Mouse (Mus musculus): ENCODE data around the gene Ptprt.
"Not testable (repeated sequence)": the region's sequence is repeated elsewhere in the genome, so short reads cannot be mapped to it uniquely, and the experiment has no call there.

Ptprt gene

GRCm38 (mm10) chr2:162197316-162197715 lies 463.6 kb downstream of the Ptprt start:
- DNase-seq (ENCODE audit: low spot score), result no peak

DNA sequence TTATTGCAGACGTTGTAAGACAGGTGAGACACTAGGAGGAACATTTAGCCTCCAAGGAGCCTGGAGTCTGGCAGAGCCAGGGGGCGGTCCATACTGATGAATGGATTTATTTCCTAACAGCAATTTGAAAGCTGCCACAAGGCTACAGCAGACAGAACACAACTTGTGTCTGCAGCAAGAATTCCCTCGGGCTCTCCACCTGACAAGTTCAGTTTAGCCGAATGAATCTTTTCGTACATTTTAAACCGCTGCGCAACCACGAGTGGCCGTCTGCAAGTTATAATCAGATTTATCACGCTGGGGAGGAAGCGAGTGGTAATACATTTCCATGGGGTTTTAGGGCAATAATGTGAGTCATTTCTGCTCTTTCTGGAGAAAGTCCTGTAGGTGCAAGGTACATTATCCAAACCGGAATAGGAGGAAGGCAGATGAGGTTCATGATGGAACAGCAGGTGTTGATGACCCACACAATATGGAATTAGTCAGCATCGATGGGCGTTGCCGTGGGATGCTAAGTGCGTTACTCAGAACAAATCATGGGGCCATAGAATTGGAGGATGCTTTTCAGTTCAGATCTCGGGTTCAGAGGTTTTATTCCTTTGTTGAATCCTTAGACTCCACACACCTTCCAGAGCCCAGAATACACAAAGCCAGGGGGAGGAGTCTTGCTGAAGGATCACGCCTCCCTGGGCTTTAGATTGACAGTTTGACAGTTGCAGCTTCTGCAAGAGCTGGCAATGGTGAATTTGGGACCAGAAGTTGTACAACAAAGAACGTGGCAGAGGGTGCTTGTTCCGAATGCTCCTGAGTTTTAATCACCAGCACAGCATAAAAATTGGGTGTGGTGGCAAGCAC lies 478.1 kb downstream of the Ptprt start:
- DNase-seq (ENCODE audit: low spot score), result no peak

DNA sequence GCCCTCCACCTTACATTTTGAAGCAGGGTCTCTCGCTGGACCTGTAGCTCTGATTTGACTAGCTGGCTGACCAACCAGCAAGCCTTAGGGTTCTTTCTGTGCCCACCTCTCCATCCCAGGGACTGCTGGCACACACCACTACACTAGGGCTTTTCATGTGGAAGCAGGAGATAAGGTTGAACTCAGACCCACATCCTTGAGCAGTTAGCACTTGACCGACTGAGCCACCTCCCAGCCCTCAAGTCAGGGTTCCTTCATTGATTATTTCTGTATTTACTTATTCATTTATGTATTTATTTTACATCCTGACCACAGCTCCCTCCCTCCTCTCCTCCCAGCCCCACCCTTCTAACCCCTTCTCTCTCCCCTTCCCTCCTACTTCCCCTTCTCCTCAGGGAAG lies 479.1 kb downstream of the Ptprt start:
- DNase-seq (ENCODE audit: low spot score), result no peak

DNA sequence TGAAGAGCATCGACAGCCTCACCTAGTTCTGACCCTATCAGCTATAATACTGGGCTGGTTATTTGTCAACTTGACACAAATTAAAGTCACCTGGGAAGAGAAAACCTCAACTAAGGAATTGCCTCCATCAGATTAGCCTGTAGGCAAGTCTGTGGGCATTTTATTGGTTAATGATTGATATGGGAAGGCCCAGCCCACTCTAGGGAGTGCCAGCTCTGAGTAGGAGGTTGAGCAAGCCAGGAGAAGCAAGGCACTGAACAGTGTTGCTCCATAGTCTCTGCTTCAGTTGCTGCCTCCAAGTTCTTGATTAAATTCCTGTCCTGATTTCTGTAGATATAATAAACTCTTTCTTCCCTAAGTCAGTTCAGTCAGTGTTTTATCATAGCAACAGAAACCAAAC lies 488.4 kb downstream of the Ptprt start:
- no peak for DNase-seq (ENCODE audit: low spot score)

DNA sequence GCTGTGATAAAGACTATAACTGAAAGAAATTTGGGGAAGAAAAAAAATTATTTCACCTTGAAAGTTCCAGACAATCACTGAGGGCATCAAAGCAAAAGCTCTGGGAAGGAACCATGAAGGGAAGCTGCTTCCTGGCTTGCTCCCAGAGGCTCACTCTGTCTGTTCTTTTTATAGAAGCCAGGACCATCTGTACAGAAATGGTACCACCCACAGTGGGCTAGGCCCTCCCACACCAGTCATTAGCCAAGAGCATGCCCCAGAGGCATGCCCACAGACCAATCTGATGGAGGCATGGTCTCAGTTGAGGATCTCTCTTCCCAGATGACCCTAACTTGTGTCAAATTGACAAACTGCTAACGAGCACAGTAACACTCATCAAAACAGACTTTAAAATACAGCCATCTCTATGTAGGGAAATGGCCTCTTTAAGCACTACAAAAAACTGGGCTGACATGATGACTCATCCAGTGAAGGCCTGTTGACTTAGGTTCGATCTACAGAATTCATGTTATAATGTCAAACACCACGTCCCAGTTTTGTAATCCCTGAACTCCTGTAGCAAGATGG lies 519.0 kb downstream of the Ptprt start:
- DNase-seq (ENCODE audit: low spot score), result no peak

- DNase-seq (ENCODE audit: low spot score), result not testable (repeated sequence)
Observed at GRCm38 (mm10) chr2:162136176-162136575, 524.8 kb downstream of the Ptprt start.

DNA sequence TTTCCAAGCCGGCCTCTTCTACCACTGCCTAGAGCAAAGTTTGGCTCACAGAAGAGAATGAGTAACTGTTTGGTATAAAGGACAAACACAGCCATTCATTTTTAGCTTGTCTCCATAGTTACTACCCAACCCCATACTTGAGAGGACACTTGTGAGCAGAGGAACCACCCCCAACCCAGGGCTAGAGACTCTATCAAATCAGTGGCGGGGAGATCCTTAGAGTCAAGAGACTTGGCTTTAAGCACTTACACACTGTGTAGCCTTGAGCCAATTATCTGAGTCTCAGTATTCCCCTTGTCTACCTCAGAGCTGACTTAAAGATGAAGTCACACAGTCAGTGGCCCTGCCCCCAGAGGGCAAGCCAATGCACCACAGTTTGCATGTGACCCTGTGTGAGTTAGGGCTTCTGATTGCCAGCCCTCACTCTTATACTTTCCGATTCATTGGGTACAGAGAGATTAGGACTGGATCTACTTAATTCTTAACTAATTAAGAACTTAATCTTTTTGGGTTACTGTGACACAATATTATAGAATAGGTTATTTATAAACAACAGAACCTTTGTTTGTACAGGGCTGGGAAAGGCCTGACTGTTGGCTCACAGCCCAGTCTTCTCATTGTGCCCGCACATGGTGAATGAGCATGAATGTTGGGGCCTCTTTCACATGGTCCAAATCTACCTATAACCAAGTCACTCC lies 529.2 kb downstream of the Ptprt start:
- DNase-seq (ENCODE audit: low spot score), result no peak

DNA sequence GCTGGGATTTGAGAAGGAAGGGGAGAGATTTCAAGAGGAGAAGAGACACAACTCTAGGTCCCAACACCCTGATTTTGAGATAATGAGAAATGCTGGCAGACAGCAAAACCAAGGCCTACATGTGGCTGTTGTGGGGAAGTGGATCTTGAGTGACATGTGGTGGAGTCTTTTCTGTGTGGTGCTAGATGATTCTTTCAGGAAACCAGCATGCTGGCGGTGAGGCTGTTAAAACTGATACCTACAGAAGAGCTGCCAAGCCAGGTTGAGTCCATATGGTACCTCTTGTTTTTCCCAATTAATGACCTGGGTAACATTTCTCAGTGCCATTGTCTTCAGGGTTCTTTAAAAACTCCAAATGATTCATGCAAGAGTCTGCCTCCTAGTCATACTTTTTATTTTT lies 531.1 kb downstream of the Ptprt start:
- DNase-seq (ENCODE audit: low spot score), result no peak

DNA sequence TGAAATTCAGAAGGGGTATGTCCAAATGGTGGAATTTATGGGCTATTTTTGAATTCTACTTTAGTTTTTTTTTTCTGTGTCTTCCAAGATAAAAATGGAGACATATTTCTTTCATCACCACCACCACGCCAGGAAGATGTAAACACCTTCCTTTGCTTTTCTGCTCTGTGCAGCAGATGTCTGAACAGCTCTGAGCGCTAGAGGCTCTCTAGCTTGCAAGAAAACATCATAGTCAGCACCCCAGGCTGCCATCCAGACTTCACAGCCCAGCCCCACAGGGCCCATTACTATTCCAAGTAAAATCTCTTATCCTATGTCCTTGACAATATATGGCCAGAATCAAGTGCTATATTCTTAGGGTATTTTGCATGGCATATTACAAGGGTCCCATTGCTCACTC lies 542.9 kb downstream of the Ptprt start:
- no peak for DNase-seq (ENCODE audit: low spot score)

- no peak for DNase-seq (ENCODE audit: low spot score)
Observed at GRCm38 (mm10) chr2:162082391-162082790, 578.6 kb downstream of the Ptprt start.

DNA sequence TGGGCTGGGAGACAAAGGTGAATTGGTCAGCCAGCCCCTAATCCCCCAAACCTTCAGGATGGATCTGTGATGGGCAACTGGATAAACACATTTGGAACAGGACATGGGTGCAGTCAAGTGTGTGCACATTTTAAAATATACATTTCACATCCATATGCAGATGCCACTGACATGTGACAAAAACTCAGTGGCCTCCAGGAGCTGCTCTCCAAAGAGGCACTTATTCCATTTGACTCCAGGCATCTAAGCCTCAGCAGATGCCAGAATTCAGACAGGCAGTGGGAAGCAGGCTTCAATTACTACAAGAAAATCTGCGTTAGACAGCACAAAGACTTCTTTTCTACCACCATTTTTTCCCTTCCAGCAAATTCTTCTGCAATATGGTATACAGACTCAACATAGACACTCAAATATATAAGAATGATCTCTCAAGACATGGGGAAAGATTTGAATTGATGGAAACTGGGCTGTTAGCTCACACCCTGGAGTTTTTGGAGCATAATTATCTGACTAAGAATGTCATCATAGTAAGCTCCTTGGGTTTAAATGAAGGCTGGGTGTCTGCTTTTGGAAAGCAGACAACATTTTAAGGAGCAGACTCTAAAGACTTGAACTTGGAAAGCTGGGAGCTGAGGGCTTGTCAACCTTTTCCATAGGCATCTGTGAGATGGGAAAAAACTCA lies 580.1 kb downstream of the Ptprt start:
- DNase-seq (ENCODE audit: low spot score), result no peak

DNA sequence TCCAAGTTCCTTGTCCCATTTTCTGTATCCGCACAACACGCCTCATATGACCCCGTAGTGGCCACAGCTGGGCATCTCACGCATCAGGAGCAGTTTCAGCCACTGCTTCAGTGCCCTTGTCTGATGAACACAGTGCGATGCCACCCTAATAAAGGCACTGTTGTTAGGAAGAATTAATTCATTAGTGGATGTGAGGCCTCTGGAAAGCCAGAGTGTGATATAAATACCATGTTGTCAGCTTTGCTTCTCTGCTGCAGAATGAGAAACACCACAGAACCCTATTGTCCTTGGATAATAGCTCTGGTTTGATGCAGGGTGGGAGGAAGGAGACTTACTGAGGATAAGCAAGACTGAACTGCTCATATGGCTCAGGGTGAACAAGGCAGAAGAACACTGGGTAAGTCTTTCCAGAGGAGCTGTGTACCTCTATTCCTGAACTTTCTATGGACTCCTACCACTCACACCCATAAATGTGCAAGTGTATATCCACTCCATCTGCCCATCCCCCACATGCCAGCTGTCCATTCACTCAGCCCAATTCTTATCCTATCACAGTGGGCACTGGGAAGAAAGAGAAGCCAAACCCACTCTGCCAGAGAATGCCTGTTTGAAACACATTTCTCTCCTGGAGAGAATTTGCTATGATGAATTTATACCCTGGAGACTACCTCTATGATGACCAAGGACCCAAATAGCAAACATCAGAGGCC lies 582.2 kb downstream of the Ptprt start:
- DNase-seq (ENCODE audit: low spot score), result no peak

DNA sequence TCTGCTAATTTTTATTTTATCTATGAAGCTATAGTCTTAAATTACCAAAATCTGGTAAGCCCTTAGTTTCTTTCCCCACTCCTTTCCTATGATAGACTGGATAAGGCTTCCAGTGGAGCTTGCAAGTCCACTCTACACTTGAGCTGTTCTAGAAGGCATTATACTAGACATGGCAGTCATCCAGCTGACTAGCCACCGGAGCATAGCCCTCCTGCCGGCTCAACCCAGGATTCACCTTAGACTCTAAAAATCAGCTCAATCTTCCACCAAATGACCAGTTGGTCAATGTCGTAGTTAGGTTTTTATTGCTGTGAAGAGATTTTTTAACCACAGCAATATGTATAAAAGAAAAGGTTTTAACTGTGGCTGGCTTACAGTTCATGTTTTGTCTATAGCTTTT lies 608.1 kb downstream of the Ptprt start:
- DNase-seq (ENCODE audit: low spot score), result no peak

DNA sequence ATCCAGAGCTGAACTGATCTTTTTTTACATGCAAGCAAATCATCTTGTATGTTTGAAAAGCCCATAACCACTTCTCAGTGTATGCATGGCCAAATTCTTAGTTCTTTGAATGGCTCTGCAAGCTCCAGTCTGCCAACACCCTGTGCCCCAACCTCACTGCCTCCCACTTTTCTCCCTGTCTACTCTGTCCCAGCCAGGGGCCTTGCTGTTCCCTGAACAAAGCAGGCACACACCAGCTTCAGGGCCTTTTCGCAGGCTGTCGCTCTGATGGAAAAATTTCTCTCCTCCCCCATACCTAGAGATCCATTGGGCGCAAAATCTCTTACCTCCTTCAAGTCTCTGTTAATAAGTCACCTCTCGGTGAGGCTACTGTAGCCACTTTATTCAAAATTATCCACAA lies 610.7 kb downstream of the Ptprt start:
- DNase-seq (ENCODE audit: low spot score), result no peak

DNA sequence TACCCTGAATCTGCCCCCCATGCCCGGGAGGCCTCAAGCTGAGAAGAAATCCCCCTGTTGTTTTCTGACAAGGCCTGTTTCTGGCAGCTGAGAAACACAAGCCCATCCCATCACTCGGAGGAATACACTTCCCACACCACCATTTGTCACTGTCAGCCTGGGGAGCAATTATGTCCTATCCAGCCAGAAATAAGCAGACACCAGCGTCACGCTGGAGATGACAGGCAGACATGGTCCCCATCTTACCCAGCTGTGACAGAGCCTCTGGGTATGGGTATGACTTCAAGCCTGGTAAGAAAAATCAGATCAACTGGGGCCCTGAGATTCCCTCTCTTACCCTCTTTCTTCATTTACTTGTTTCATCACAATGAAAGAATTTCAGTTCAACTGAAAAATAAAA lies 625.3 kb downstream of the Ptprt start:
- DNase-seq (ENCODE audit: low spot score), result no peak

DNA sequence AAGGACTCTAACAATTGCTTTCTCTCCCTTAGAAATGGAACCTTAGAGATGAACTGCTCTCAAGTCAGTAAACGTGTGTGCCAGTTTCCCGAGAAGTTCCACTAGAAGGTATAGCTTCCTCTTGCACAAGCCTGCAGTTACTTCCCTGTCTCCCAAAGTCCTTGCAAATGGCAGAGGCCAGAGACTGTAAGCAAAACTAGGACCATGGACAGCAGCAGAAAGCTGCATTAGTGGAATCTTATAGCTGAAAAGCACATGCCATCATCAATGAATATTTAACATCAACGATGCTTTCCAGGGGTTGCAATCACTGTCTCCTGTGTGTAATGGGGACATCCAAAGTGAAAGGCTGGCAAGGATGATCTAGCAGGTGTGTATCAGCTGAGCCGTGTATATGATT lies 629.3 kb downstream of the Ptprt start:
- no peak for DNase-seq (ENCODE audit: low spot score)

DNA sequence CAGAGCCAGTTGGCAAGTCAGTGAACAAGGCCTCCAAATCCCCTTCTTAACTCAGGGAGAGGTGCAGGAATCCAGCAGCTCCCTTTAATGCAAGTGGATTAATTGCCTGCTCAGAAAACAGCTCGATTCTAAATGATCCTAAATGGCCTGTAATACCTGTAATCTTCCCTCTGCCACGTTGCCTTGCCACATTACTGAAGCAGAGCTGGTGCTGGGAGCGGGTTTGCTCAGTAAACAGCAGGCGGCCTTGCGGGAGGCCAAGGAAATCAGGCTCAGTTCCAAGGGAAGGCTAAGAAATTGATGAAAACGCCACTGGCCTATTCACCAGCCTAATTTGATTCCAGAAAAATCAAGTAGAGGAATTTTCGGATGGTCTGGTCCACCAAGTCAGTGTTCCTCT lies 659.9 kb downstream of the Ptprt start:
- no peak for DNase-seq (ENCODE audit: low spot score)

DNA sequence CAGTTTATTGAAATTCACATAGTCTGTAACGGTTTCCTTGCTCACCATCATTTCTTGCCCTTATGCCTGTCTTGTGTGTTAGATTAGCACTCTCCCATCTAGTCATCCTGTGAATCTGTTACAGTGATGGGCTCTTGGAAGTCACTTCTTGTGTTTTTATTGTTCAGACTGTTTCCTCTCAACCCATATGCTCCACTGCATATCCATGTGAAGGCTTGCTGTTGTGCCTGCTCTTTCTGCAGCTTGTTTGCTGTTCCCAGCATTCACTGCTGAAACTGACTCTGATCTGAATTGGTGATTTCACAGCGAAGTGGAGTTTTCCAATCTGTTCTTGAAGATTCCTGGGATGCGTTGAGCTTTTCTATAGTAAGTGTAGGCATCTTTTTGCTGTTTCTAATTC lies 678.6 kb downstream of the Ptprt start:
- DNase-seq (ENCODE audit: low spot score), result no peak

GRCm38 (mm10) chr2:161961179-161962163 lies 699.5 kb downstream of the Ptprt start:
- DNase-seq (ENCODE audit: low spot score), result no peak

GRCm38 (mm10) chr2:161945424-161945823 lies 715.5 kb downstream of the Ptprt start:
- no peak for DNase-seq (ENCODE audit: low spot score)

- no peak for DNase-seq (ENCODE audit: low spot score)
Observed at GRCm38 (mm10) chr2:161944689-161945088, 716.3 kb downstream of the Ptprt start.

Data from urinary bladder, postnatal 25 days (tissue).